Mouse (Mus musculus): Measurements from ENCODE around the gene Cep112. TPM values are rescaled to one million over a fixed set of nuclear protein-coding genes. Genes with fewer than 3 reads are reported as not detected.

The Cep112 gene
- polyA plus RNA-seq (2011; ENCODE audit: insufficient read depth, insufficient read length, low read depth, missing spikeins): 15.5 and 17.0 TPM in 2 replicates

GRCm38 (mm10) chr11:108424889-108425591 lies at the start of gene Cep112:
Cep112 (plus strand) TSS chr11:108425192.
- no peak within 1 kb of the TSS for H3K27ac ChIP-seq (ENCODE audit: insufficient read depth, low read length)

GRCm38 (mm10) chr11:108376815-108377214 lies 48.2 kb upstream of the Cep112 start:
- Histone ChIP-seq H3K9ac (ENCODE audit: low read depth, poor library complexity, severe bottlenecking) (no peak overlapping the region), H3K36me3 (ENCODE audit: control insufficient read depth, insufficient read depth, low read length, poor library complexity, severe bottlenecking) (no peaks in the 10 kb centered on the region), H3K9me3 (replicated peaks; ENCODE audit: control insufficient read depth, insufficient read depth, low read length, poor library complexity, severe bottlenecking) (no peaks in the 10 kb centered on the region), H3K27ac (ENCODE audit: insufficient read depth, low read length) (no peak overlapping the region), H3K4me3 (ENCODE audit: low read depth, low read length) (no peak overlapping the region), H3K4me1 (ENCODE audit: control insufficient read depth, insufficient read depth, low read length) (no peaks in the 10 kb centered on the region), H3K27me3 (ENCODE audit: control insufficient read depth, insufficient read depth, low read length, poor library complexity, severe bottlenecking) (no peaks in the 10 kb centered on the region)
- TF ChIP-seq POLR2A (IDR thresholded peaks at IDR 0.05; ENCODE audit: insufficient read depth, low read length) (no peak), EP300 (IDR thresholded peaks at IDR 0.05; ENCODE audit: insufficient read depth, low read depth, low read length) (no peak), CTCF (IDR thresholded peaks at IDR 0.05; ENCODE audit: low read depth, low read length) (no peak)

More at GRCm38 (mm10) chr11:108424889-108425591, at the start of gene Cep112:
- no peaks in the 10 kb centered on the region for H3K36me3 ChIP-seq (ENCODE audit: control insufficient read depth, insufficient read depth, low read length, poor library complexity, severe bottlenecking)
- TF ChIP-seq CTCF (IDR thresholded peaks at IDR 0.05; ENCODE audit: low read depth, low read length) (no peak), POLR2A (IDR thresholded peaks at IDR 0.05; ENCODE audit: insufficient read depth, low read length) (no peak), EP300 (IDR thresholded peaks at IDR 0.05; ENCODE audit: insufficient read depth, low read depth, low read length) (peak; percentile 13; the same call in 1 of the 2 replicates)
- no peaks in the 10 kb centered on the region; the same call in 1 of the 2 replicates for H3K27me3 ChIP-seq (ENCODE audit: control insufficient read depth, insufficient read depth, low read length, poor library complexity, severe bottlenecking)
- H3K4me1 ChIP-seq (ENCODE audit: control insufficient read depth, insufficient read depth, low read length): no peaks in the 10 kb centered on the region
- peak within 1 kb of the TSS; percentile 76 for H3K9ac ChIP-seq (ENCODE audit: low read depth, poor library complexity, severe bottlenecking)
- H3K4me3 ChIP-seq (ENCODE audit: low read depth, low read length): peak within 1 kb of the TSS; percentile 63
- H3K9me3 ChIP-seq (replicated peaks; ENCODE audit: control insufficient read depth, insufficient read depth, low read length, poor library complexity, severe bottlenecking): no peaks in the 10 kb centered on the region

- no peaks in the 10 kb centered on the region for H3K36me3 ChIP-seq (ENCODE audit: control insufficient read depth, insufficient read depth, low read length, poor library complexity, severe bottlenecking)
- H3K9ac ChIP-seq (ENCODE audit: low read depth, poor library complexity, severe bottlenecking): no peak overlapping the region
- no peak overlapping the region for H3K27ac ChIP-seq (ENCODE audit: insufficient read depth, low read length)
- TF ChIP-seq CTCF (IDR thresholded peaks at IDR 0.05; ENCODE audit: low read depth, low read length) (peak; percentile 90), EP300 (IDR thresholded peaks at IDR 0.05; ENCODE audit: insufficient read depth, low read depth, low read length) (no peak), POLR2A (IDR thresholded peaks at IDR 0.05; ENCODE audit: insufficient read depth, low read length) (no peak)
- no peaks in the 10 kb centered on the region for H3K27me3 ChIP-seq (ENCODE audit: control insufficient read depth, insufficient read depth, low read length, poor library complexity, severe bottlenecking)
- no peaks in the 10 kb centered on the region for H3K4me1 ChIP-seq (ENCODE audit: control insufficient read depth, insufficient read depth, low read length)
- H3K9me3 ChIP-seq (replicated peaks; ENCODE audit: control insufficient read depth, insufficient read depth, low read length, poor library complexity, severe bottlenecking): no peaks in the 10 kb centered on the region
- no peak overlapping the region for H3K4me3 ChIP-seq (ENCODE audit: low read depth, low read length)
Measured at GRCm38 (mm10) chr11:108377680-108378362, 47.2 kb upstream of the Cep112 start.

- no peaks in the 10 kb centered on the region for H3K9me3 ChIP-seq (replicated peaks; ENCODE audit: control insufficient read depth, insufficient read depth, low read length, poor library complexity, severe bottlenecking)
- H3K36me3 ChIP-seq (ENCODE audit: control insufficient read depth, insufficient read depth, low read length, poor library complexity, severe bottlenecking): no peaks in the 10 kb centered on the region
- H3K4me3 ChIP-seq (ENCODE audit: low read depth, low read length): no peak overlapping the region
- no peak overlapping the region for H3K9ac ChIP-seq (ENCODE audit: low read depth, poor library complexity, severe bottlenecking)
- TF ChIP-seq EP300 (IDR thresholded peaks at IDR 0.05; ENCODE audit: insufficient read depth, low read depth, low read length) (no peak), POLR2A (IDR thresholded peaks at IDR 0.05; ENCODE audit: insufficient read depth, low read length) (no peak), CTCF (IDR thresholded peaks at IDR 0.05; ENCODE audit: low read depth, low read length) (no peak)
- H3K27ac ChIP-seq (ENCODE audit: insufficient read depth, low read length): no peak overlapping the region
- H3K4me1 ChIP-seq (ENCODE audit: control insufficient read depth, insufficient read depth, low read length): no peaks in the 10 kb centered on the region
- H3K27me3 ChIP-seq (ENCODE audit: control insufficient read depth, insufficient read depth, low read length, poor library complexity, severe bottlenecking): no peaks in the 10 kb centered on the region; the same call in 1 of the 2 replicates
Measured at GRCm38 (mm10) chr11:108378363-108378751, 46.6 kb upstream of the Cep112 start.

GRCm38 (mm10) chr11:108382664-108383063 lies 42.3 kb upstream of the Cep112 start:
- TF ChIP-seq POLR2A (IDR thresholded peaks at IDR 0.05; ENCODE audit: insufficient read depth, low read length) (no peak), CTCF (IDR thresholded peaks at IDR 0.05; ENCODE audit: low read depth, low read length) (no peak), EP300 (IDR thresholded peaks at IDR 0.05; ENCODE audit: insufficient read depth, low read depth, low read length) (no peak)
- Histone ChIP-seq H3K4me1 (ENCODE audit: control insufficient read depth, insufficient read depth, low read length) (no peaks in the 10 kb centered on the region), H3K36me3 (ENCODE audit: control insufficient read depth, insufficient read depth, low read length, poor library complexity, severe bottlenecking) (no peaks in the 10 kb centered on the region), H3K4me3 (ENCODE audit: low read depth, low read length) (no peak overlapping the region), H3K9me3 (replicated peaks; ENCODE audit: control insufficient read depth, insufficient read depth, low read length, poor library complexity, severe bottlenecking) (no peaks in the 10 kb centered on the region), H3K27ac (ENCODE audit: insufficient read depth, low read length) (no peak overlapping the region), H3K9ac (ENCODE audit: low read depth, poor library complexity, severe bottlenecking) (no peak overlapping the region), H3K27me3 (ENCODE audit: control insufficient read depth, insufficient read depth, low read length, poor library complexity, severe bottlenecking) (no peaks in the 10 kb centered on the region; the same call in 1 of the 2 replicates)

Measured in ES-Bruce4 (cell line).